Mouse (Mus musculus) urinary bladder, adult 18-20 months (tissue): Measurements from ENCODE around the gene Ralgps1.
A peak's percentile ranks its signal among the peaks of the same experiment; 100 is the strongest.

Experiments used
- DNase-seq, 2 experiments: peaks; one replicate each; pipeline ENCODE4 v3.0.0; 2022; ENCODE audit warnings: low spot score in 2 of 2, mixed read lengths in 2 of 2

Ralgps1 gene

GRCm38 (mm10) chr2:33370777-33371647 lies at the start of gene Ralgps1:
Gene Ralgps1 (minus strand): TSS chr2:33371486.
- peak; percentile 93 to 94 for DNase-seq

- no peak for DNase-seq
Observed at GRCm38 (mm10) chr2:33417454-33417853, 46.2 kb upstream of the Ralgps1 start.

DNA sequence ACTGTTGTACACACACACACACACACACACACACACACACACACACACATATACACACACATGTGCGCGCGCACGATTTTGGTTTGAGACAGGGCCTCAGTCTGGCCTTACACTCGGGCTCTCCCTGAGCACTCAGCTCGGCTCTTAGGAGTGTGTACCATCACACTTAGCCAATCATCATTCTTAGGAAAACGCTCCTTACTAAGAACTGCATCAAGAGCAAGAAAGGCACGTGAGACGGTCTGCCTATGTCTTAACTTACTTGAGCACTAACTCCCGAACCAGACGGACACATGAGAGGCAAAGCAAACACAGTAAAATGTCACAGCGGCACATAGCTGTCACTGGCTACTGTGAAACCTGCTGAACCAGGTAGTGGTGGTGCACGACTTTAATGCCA lies 42.7 kb upstream of the Ralgps1 start:
- DNase-seq, result no peak

GRCm38 (mm10) chr2:33412111-33412510 lies 40.8 kb upstream of the Ralgps1 start:
- DNase-seq, result no peak

DNA sequence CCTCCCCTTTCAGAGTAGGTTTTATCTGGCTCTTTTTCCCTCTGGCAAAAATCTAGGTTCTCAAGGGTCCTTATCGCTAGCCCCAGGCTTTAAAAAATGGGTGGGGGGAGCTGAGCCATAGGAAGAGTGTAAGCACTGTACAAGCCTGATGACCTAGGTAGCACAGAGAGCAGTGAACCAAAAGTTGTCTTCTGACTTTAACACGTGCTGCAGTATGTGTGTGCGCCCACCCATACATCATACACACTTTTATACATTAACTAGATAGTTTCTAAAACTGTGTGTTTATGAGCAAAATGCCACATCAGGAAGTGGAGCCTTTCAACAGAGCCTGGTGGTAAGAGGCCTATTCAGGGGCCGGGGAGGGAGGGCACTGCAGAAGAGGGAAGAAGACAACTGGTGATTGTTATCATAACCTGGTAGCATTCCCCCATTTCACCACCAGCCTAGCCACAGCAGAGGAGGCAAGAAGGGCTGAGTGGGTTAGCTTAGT lies 32.3 kb upstream of the Ralgps1 start:
- no peak for DNase-seq

DNA sequence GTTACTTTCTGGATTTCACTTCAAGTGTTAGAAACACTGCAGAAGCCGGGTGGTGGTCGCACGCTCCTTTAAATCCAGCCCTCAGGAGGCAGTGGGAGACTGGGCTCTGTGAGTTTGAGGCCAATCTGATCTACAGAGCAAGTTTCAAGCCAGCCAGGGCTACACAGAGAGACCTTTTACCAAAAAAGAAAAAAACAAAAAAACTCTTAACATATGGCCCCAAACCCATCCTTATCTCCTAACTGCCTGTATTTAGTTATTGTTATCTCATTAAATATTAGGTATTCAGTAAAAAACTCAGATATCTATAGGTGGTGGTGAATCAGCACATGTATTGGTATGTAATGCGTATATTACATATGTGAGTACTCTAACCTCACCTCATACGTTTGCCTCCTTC lies 31.4 kb upstream of the Ralgps1 start:
- DNase-seq, result no peak

GRCm38 (mm10) chr2:33402236-33402635 lies 30.9 kb upstream of the Ralgps1 start:
- DNase-seq, result peak; percentile 11 to 39

DNA sequence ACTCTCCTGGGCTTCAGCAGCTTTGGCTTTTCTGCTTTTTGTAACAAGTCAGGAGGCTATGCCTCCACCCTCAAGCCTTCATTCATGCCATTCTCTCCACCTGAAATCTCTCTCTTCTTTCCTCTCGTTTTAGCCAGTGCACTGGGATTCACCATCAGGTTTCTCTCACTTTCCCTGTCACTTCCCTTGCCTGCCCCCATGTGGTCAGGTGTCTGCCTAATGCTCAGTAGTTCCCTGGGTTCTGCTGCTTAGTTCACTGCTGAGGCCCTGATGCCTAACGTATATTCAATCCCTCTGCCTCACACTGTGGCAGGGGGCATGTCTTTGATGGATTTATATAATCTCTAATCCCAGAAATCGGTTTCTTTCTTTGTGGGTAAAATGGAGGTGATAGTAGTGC lies 29.9 kb upstream of the Ralgps1 start:
- peak in 1 of 2 experiments; percentile 27 for DNase-seq

GRCm38 (mm10) chr2:33400541-33400940 lies 29.3 kb upstream of the Ralgps1 start:
- DNase-seq, result no peak

GRCm38 (mm10) chr2:33399091-33399490 lies 27.8 kb upstream of the Ralgps1 start:
- DNase-seq, result no peak

DNA sequence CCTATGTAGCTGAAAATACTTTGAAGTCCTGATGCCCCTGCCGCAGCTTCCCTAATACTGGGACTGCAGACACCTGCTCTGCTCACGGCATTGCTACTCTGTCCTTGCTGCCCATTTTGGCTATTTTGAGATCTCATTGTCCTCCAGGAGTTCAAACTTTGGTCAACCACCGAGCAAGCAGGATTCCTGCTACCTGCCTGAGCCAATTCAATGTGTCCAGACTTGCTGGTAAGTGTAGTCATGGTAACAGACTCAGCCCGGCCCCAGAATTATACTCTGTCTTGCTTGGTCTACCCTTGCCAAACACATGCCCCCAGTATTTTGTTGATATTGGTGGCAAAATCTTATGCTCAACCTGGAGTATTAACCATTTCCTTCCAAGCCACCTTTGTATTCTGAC lies 25.8 kb upstream of the Ralgps1 start:
- peak in 1 of 2 experiments; percentile 23 for DNase-seq

DNA sequence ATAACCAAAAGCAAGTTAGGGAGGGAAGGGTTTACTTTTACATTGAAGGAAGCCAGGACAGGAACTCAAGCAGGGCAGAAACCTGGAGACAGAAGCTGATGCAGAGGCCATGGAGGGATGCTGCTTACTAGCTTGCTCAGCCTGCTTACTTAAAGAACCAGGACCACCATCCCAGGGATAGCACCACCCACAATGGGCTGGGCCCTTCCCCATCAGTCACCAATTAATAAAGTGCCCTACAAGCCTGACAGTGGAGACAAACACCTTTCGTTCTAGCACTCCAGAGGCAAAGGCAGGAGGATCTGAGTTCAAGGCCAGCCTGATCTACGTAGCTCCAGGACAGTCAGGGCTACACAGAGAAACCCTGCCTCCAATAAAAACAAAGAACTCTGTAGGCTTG lies 23.8 kb upstream of the Ralgps1 start:
- DNase-seq, result no peak

DNA sequence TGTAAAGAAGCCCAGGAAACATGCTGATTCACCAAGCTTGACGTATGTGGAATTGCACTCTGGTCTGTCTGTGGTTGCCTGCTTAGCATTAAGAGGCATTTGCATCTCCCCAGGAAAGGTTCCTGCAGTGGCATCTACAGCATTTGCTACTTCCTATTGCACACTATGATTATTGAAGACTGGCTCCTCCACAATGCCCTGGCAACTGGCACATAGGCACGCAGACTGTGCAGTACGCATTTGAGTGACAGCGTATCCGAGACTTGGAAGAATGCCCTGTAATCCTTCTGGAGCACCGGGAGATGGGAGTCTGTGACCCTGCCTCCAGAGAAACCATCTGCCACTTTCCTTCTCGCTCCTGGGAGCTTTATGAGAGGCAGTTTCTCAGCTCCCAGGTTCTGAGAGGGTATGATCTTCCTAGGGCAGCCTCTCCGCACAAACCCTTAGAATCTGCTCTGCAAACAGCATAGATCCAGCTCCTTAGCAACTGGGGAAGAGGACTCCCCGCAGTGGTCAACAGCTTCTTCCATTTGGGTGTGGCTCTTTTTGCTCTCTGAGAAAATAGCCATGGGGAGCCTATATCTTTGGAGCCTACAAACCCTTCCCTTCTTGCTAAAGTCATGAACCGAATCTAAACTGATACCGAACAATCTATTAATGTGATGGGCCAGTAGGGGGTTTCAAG lies 22.8 kb upstream of the Ralgps1 start:
- DNase-seq, result no peak

GRCm38 (mm10) chr2:33393021-33393420 lies 21.7 kb upstream of the Ralgps1 start:
- DNase-seq, result no peak

DNA sequence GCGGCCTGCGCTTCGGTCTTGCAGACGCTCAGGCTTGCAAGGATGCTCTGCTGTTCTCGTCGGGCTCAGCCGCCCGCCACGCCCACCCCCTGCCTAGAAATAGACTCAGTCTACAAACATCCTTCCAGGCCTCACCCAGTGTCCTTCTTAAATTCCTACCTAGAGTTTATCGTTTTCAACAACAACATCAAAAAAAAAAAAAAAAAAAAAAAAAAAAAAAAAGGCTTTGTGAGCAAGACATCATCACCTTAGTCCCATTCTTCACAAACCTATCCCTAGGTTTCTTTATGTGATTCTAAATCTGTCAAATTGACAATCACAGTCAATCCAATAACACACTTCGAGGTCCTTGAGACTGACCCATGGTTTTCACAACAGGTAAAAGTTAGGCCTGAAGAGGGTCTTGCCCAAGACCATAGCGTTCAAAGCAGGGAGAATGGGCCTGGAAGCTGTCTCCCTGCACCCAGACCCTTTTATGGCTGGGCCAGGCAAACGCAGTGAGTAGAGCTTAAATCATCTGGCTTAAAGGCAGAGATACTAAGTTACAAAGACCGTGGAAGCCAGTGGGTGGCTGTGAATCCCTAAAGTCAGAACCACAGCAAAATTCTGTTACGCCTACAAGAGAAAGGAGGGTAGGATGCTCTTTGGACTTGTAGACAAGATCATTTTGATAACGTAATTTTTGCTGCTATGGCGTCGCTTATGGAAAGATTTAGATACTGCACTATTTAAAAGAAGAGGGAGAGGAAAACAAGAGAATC lies 542 bp upstream of the Ralgps1 start:
- no peak for DNase-seq

GRCm38 (mm10) chr2:33370276-33370776 lies 960 bp downstream of the Ralgps1 start:
- peak in 1 of 2 experiments; percentile 33 for DNase-seq

DNA sequence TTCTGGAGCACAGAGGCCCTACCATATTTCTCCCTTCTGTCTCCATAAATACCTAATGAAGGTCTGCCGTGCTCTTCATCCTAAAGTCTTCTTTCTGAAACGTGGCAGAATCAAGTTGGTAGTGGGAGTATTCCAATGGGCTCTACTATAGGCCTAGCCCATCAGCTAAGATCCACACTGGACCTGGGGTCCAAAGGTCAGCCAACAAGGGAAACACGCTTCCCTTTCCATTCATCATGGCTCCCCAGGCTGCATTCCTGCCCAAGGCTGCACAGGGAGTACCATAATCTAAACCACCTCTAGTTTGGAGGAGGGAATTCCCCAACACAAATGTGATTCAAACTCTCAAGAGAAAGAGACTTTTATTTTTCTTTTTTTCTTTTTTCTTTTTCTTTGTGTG lies 1.8 kb downstream of the Ralgps1 start:
- DNase-seq, result no peak

- no peak for DNase-seq
Observed at GRCm38 (mm10) chr2:33368486-33368885, 2.8 kb downstream of the Ralgps1 start.

DNA sequence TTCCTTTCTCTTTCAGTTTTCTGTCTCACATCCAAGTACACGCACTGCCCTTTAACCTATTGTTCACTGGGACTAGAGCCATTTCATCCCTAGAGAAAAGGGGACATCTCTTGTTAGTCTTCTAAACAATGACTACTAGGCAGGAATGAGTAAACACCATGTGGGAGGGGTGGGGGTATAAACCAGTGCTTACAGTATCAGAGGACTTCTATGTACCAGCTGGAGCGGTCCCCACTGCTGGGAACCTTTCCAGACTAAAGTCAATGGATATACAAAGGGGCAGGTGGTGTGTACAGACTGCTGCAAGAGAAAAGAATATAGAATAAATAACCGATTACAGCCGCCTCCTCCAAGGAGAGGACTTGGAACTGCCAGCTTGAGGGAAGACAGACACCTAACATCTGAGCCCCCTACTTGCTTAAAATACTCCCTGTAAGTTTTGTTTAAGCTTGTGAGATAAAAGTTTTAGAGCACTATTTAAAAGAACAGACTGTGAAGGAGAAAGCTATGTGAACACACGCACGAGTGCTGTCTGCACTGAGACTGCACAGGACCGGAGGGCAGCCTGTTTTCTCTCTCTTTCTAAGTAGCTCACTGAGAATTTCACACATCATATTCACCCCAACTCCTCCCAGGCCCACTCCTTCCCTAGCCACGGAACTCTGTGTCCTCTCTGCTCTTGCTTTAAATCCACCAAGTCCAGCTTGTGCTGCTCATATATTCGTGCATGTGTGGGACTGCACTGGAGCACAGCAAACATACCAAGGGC lies 5.4 kb downstream of the Ralgps1 start:
- DNase-seq, result no peak

DNA sequence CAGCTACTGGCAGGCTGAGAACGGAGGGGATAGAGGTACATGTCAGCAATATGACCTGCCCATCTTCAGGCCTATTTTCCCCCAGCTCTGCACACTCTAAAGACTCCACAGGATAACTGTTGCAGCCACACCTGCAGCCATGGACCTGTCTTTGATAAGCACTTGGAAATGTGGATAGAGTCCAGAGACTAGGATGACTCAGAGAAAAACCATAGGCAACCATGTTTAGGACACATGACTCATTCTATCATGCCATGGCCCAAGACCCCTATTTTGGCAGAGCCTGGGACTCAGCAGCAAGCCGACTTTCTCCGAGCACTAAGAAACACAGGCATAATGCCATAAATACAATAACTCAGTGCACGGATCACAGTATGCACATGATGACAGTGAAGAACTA lies 6.6 kb downstream of the Ralgps1 start:
- DNase-seq, result no peak

DNA sequence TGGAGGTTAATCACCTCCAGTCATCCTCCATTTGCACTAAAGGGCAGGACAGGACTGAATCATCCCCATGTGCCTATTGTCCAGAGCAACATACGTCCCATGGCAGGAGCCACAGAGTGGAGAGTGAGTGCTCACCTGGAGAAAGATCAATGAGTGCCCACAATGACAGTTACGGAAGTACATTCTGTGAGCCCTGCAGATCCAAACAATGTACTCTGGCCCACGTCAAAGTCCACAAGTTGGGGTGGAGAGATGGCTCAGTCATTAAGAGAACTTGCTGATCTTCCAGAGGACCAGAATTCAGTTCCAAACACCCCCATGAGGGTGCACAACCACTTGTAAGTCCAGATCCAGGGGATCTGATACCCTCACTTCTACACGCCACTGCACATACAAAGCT lies 7.4 kb downstream of the Ralgps1 start:
- DNase-seq, result no peak
